ENCODE assay signal across 7 mouse cellular contexts in the genomic region with DNA sequence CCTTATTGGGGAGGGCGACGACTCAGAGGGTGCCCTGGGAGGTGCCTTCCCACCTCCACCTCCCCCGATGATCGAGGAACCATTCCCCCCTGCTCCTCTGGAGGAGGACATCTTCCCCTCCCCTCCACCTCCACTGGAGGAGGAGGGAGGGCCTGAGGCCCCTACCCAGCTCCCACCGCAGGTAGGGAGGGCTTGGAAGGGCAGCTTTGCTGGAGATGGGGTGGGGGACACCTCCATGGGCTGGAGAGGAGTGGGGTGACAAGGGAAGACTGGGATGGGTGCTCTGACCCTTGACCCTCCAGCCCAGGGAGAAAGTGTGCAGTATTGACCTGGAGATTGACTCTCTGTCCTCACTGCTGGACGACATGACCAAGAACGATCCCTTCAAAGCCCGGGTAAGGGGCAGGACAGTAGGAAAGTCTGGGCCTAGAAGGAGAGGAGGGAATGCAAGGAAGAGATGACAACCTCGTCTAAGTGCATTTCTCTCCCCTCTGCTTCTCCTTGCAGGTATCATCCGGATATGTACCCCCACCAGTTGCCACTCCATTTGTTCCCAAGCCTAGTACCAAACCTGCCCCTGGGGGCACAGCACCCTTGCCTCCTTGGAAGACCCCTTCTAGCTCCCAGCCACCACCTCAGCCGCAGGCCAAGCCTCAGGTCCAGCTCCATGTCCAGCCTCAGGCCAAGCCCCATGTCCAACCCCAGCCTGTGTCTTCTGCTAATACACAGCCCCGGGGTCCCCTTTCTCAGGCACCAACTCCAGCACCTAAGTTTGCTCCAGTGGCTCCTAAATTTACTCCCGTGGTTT. TPM values are rescaled to one million over a fixed set of nuclear protein-coding genes. Genes with fewer than 3 reads are reported as not detected.
DNase-seq lines count a peak whose midpoint lies in the region; ATAC-seq and TF ChIP-seq lines count a peak whose summit lies in the region.

No protein-coding gene starts in this region.

- no peak for TF ChIP-seq POLR2A in spleen, adult 2 months (IDR thresholded peaks at IDR 0.05; ENCODE audit: low read depth, low read length)

- no peak for TF ChIP-seq EP300 in stomach, postnatal 0 days (optimal IDR thresholded peaks at IDR 0.05)

- peak overlapping the region; percentile 69 for H3K27ac ChIP-seq in spleen, adult 2 months (ENCODE audit: insufficient read depth, low read length)
- H3K27ac ChIP-seq in forebrain, embryonic 15.5 days (replicated peaks), result no peak overlapping the region
- peak overlapping the region; percentile 96; the same call in 1 of the 2 replicates for H3K27ac ChIP-seq in limb, embryonic 13.5 days
- H3K27ac ChIP-seq in stomach, postnatal 0 days (replicated peaks), result peak overlapping the region; percentile 96; the same call in 1 of the 2 replicates

- no peak for DNase-seq in spleen, adult 2 months (ENCODE audit: low read depth in 1 of 2, low spot score in 2 of 2)
- no peak for DNase-seq in spleen, postnatal 14 days (ENCODE audit: low spot score in 2 of 2)
- no peak for DNase-seq in stomach, postnatal 0 days (ENCODE audit: low spot score)
- DNase-seq in urinary bladder, postnatal 36 days (ENCODE audit: low spot score in 2 of 2), result no peak

- no peaks in the 10 kb centered on the region for H3K27me3 ChIP-seq in spleen, adult 2 months (ENCODE audit: control insufficient read depth, insufficient read depth, low read length)
- no peaks in the 10 kb centered on the region for H3K27me3 ChIP-seq in forebrain, embryonic 15.5 days
- no peaks in the 10 kb centered on the region for H3K27me3 ChIP-seq in limb, embryonic 13.5 days
- no peaks in the 10 kb centered on the region for H3K27me3 ChIP-seq in stomach, postnatal 0 days (ENCODE audit: control insufficient read depth, insufficient read depth, low read length)

- peak overlapping the region; percentile 76 for H3K9ac ChIP-seq in forebrain, embryonic 15.5 days (replicated peaks)
- H3K9ac ChIP-seq in limb, embryonic 13.5 days, result peak overlapping the region; percentile 89
- peak overlapping the region; percentile 93 for H3K9ac ChIP-seq in stomach, postnatal 0 days (ENCODE audit: low read length)

- H3K4me1 ChIP-seq in spleen, adult 2 months (ENCODE audit: control insufficient read depth, insufficient read depth, insufficient read length), result peaks cover 21% of the 10 kb centered on the region; the same call in 1 of the 2 replicates
- peaks cover 30% of the 10 kb centered on the region for H3K4me1 ChIP-seq in forebrain, embryonic 15.5 days
- H3K4me1 ChIP-seq in limb, embryonic 13.5 days, result peaks cover 53% of the 10 kb centered on the region
- H3K4me1 ChIP-seq in stomach, postnatal 0 days (replicated peaks; ENCODE audit: control insufficient read depth, insufficient read depth), result peaks cover 15% of the 10 kb centered on the region

- peak overlapping the region; percentile 78 for H3K4me2 ChIP-seq in forebrain, embryonic 15.5 days (replicated peaks)
- peak overlapping the region; percentile 88 for H3K4me2 ChIP-seq in limb, embryonic 13.5 days (replicated peaks)
- peak overlapping the region; percentile 90 for H3K4me2 ChIP-seq in stomach, postnatal 0 days (replicated peaks; ENCODE audit: low read depth)

- H3K9me3 ChIP-seq in forebrain, embryonic 15.5 days, result no peaks in the 10 kb centered on the region
- H3K9me3 ChIP-seq in limb, embryonic 13.5 days, result no peaks in the 10 kb centered on the region
- no peaks in the 10 kb centered on the region for H3K9me3 ChIP-seq in stomach, postnatal 0 days (ENCODE audit: control insufficient read depth, low read length)

- ATAC-seq in forebrain, embryonic 15.5 days (replicated peaks), result peak; percentile 1; the same call in 1 of the 2 replicates
- ATAC-seq in limb, embryonic 13.5 days (ENCODE audit: low FRiP score, low read depth), result no peak
- ATAC-seq in stomach, postnatal 0 days (ENCODE audit: low FRiP score, low TSS enrichment), result no peak
- ATAC-seq in megakaryocyte-erythroid progenitor cell, adult 5-6 weeks (replicated peaks; ENCODE audit: low FRiP score, low TSS enrichment, poor library complexity, severe bottlenecking), result no peak

- H3K4me3 ChIP-seq in spleen, adult 2 months (ENCODE audit: extremely low read depth, insufficient read depth, insufficient read length), result peak overlapping the region; percentile 89
- H3K4me3 ChIP-seq in forebrain, embryonic 15.5 days, result peak overlapping the region; percentile 89
- H3K4me3 ChIP-seq in limb, embryonic 13.5 days, result peak overlapping the region; percentile 80
- peak overlapping the region; percentile 88 for H3K4me3 ChIP-seq in stomach, postnatal 0 days (ENCODE audit: low read depth, low read length)

- 29% methylated on average over 13 of the region's 13 CpGs for WGBS in spleen, adult 2 months
- 42% methylated on average over 13 of the region's 13 CpGs for WGBS in forebrain, embryonic 15.5 days
- 38% methylated on average over 13 of the region's 13 CpGs for whole genome bisulfite sequencing in limb, embryonic 13.5 days
- whole genome bisulfite sequencing in stomach, postnatal 0 days, result 38% methylated on average over 13 of the region's 13 CpGs

- H3K36me3 ChIP-seq in spleen, adult 2 months (ENCODE audit: control insufficient read depth, insufficient read depth, low read length), result peaks cover 4% of the 10 kb centered on the region
- peaks cover 2% of the 10 kb centered on the region for H3K36me3 ChIP-seq in forebrain, embryonic 15.5 days
- H3K36me3 ChIP-seq in limb, embryonic 13.5 days, result peaks cover 41% of the 10 kb centered on the region
- H3K36me3 ChIP-seq in stomach, postnatal 0 days (ENCODE audit: control insufficient read depth, insufficient read depth, low read length), result peaks cover 5% of the 10 kb centered on the region; the same call in 1 of the 2 replicates

- TF ChIP-seq CTCF in spleen, adult 2 months (IDR thresholded peaks at IDR 0.05; ENCODE audit: extremely low read depth, insufficient read depth, insufficient read length, insufficient replicate concordance), result no peak
- TF ChIP-seq CTCF in stomach, postnatal 0 days (IDR thresholded peaks at IDR 0.05; ENCODE audit: low read depth), result no peak

RNA-seq across cellular contexts. Expression of gene Zyx, which starts 1.7 kb away (rescaled TPM):
- polyA plus RNA-seq in spleen, adult 2 months (2012; rRNA removed), result 184 and 228 TPM in 2 replicates
- 33.1 and 37.6 TPM in 2 replicates for polyA plus RNA-seq in forebrain, embryonic 15.5 days (2015; fragmentation: Nextera tagmentation; extraction: Ambion mirVana)
- polyA plus RNA-seq in limb, embryonic 13.5 days (2015; fragmentation: Nextera tagmentation; extraction: Ambion mirVana), result 118 and 123 TPM in 2 replicates
- 60.5 and 68.0 TPM in 2 replicates for polyA plus RNA-seq in stomach, postnatal 0 days (2015; fragmentation: Nextera tagmentation; extraction: Ambion mirVana)
- total RNA-seq in megakaryocyte-erythroid progenitor cell, adult 5-6 weeks (2014; fragmentation: Nextera tagmentation), result 43.6 and 51.9 TPM in 2 replicates
- 8.7 and 15.9 TPM in 2 replicates for total RNA-seq in megakaryocyte-erythroid progenitor cell, adult 5-6 weeks (2017)

RNA-seq across cellular contexts. Expression of gene Epha1, which starts 21.9 kb away (rescaled TPM):
- 0.18 and 0.19 TPM in 2 replicates for polyA plus RNA-seq in spleen, adult 2 months (2012; rRNA removed)
- 0.14 and 0.20 TPM in 2 replicates for polyA plus RNA-seq in forebrain, embryonic 15.5 days (2015; fragmentation: Nextera tagmentation; extraction: Ambion mirVana)
- 8.9 and 9.4 TPM in 2 replicates for polyA plus RNA-seq in limb, embryonic 13.5 days (2015; fragmentation: Nextera tagmentation; extraction: Ambion mirVana)
- polyA plus RNA-seq in stomach, postnatal 0 days (2015; fragmentation: Nextera tagmentation; extraction: Ambion mirVana), result 19.9 and 20.1 TPM in 2 replicates
- total RNA-seq in megakaryocyte-erythroid progenitor cell, adult 5-6 weeks (2014; fragmentation: Nextera tagmentation), result not detected in 2 replicates
- total RNA-seq in megakaryocyte-erythroid progenitor cell, adult 5-6 weeks (2017), result not detected in 2 replicates

RNA-seq across cellular contexts. Expression of gene Fam131b, which starts 26.7 kb away (rescaled TPM):
- 0.06 and 0.15 TPM in 2 replicates for polyA plus RNA-seq in spleen, adult 2 months (2012; rRNA removed)
- 5.4 and 6.2 TPM in 2 replicates for polyA plus RNA-seq in forebrain, embryonic 15.5 days (2015; fragmentation: Nextera tagmentation; extraction: Ambion mirVana)
- 0.45 and 0.56 TPM in 2 replicates for polyA plus RNA-seq in limb, embryonic 13.5 days (2015; fragmentation: Nextera tagmentation; extraction: Ambion mirVana)
- polyA plus RNA-seq in stomach, postnatal 0 days (2015; fragmentation: Nextera tagmentation; extraction: Ambion mirVana), result 0.10 and 0.12 TPM in 2 replicates
- not detected in 2 replicates for total RNA-seq in megakaryocyte-erythroid progenitor cell, adult 5-6 weeks (2014; fragmentation: Nextera tagmentation)
- total RNA-seq in megakaryocyte-erythroid progenitor cell, adult 5-6 weeks (2017), result not detected in 2 replicates

RNA-seq across cellular contexts. Expression of gene Tas2r143, which starts 48.9 kb away (rescaled TPM):
- polyA plus RNA-seq in spleen, adult 2 months (2012; rRNA removed), result 0.13 and 0.69 TPM in 2 replicates
- polyA plus RNA-seq in forebrain, embryonic 15.5 days (2015; fragmentation: Nextera tagmentation; extraction: Ambion mirVana), result not detected in 2 replicates
- polyA plus RNA-seq in limb, embryonic 13.5 days (2015; fragmentation: Nextera tagmentation; extraction: Ambion mirVana), result not detected in 2 replicates
- not detected in 2 replicates for polyA plus RNA-seq in stomach, postnatal 0 days (2015; fragmentation: Nextera tagmentation; extraction: Ambion mirVana)
- total RNA-seq in megakaryocyte-erythroid progenitor cell, adult 5-6 weeks (2014; fragmentation: Nextera tagmentation), result 1.3 TPM in 1 of 2 replicates, not detected in the other
- not detected in 2 replicates for total RNA-seq in megakaryocyte-erythroid progenitor cell, adult 5-6 weeks (2017)

RNA-seq across cellular contexts. Expression of gene Tas2r135, which starts 54.1 kb away (rescaled TPM):
- polyA plus RNA-seq in spleen, adult 2 months (2012; rRNA removed), result 0.07 and 0.13 TPM in 2 replicates
- not detected in 2 replicates for polyA plus RNA-seq in forebrain, embryonic 15.5 days (2015; fragmentation: Nextera tagmentation; extraction: Ambion mirVana)
- not detected in 2 replicates for polyA plus RNA-seq in limb, embryonic 13.5 days (2015; fragmentation: Nextera tagmentation; extraction: Ambion mirVana)
- not detected in 2 replicates for polyA plus RNA-seq in stomach, postnatal 0 days (2015; fragmentation: Nextera tagmentation; extraction: Ambion mirVana)
- not detected in 2 replicates for total RNA-seq in megakaryocyte-erythroid progenitor cell, adult 5-6 weeks (2014; fragmentation: Nextera tagmentation)
- total RNA-seq in megakaryocyte-erythroid progenitor cell, adult 5-6 weeks (2017), result not detected in 2 replicates
